Mouse (Mus musculus): ENCODE data around the gene Pcp4l1.
A peak's percentile ranks its signal among the peaks of the same experiment; 100 is the strongest.

Pcp4l1 gene

GRCm38 (mm10) chr1:171221281-171222193 is 25.5 kb upstream of the Pcp4l1 start:
- DNase-seq: peak; percentile 45

GRCm38 (mm10) chr1:171220871-171221270 is 24.8 kb upstream of the Pcp4l1 start:
- peak; percentile 93 for DNase-seq

GRCm38 (mm10) chr1:171216241-171216955 is 20.3 kb upstream of the Pcp4l1 start:
- DNase-seq: no peak

- DNase-seq: no peak
Measured at GRCm38 (mm10) chr1:171213801-171214496, 17.9 kb upstream of the Pcp4l1 start, which contains the start of gene Nr1i3. TSS of gene Nr1i3 (plus strand) at chr1:171213970.

DNA sequence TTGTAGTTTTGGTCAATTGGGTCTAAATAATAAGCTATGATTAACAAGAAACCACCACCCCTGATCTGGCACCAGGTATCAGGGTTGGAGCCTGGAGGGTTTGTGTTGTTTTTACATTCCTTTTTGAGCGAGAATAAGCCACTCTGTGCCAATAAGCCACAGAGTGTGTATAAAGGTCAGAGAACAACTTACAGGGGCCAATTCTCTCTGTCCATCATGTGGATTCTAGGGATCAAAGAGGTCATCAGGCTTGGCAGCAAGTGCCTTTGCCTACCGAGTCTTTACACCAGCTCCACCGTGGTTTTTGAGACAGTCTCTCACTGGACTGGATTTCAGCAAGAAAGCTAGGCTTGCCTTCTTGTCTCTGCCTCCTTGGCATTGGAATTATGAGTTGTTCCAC is 16.8 kb upstream of the Pcp4l1 start:
- DNase-seq: no peak

DNA sequence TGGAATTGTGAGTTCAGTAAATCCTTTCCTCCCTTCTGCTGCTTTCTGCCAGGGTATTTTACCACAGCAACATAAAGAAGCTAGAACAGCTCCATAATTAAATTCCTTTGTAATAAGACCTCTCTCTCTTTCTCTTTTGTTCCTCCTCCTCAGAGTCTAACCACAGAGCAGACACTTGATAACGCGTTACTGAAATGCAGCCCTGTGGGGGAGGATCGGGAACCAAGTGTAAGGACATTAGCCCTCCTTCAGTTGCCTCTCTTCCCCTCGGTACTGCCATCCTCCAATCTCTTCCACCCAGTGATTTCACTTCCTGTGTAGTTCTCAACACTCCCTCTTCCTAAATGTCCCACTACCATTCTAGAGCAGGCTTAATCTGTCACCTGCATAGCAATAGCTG is 13.3 kb upstream of the Pcp4l1 start:
- no peak for DNase-seq

GRCm38 (mm10) chr1:171205704-171206493 is 9.8 kb upstream of the Pcp4l1 start:
- no peak for DNase-seq

DNA sequence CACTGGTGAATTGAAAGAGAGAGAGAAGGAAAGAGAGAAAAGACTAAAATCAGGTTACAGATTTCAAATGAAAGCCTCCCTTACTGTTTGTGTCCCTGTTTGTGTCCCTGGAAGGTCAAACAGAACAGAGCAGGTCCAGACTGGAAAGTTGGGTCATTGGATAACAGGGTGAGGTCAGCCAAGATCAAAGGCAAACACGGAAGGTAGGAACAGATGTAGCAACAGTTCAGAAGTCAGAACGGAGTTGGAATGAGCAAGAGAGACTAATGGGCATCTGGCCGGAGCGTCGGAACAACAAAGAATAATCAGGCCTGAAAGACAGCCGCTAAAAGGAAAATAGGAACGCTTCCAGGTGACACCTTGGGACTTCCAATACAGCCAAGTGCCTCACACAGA is 8.2 kb upstream of the Pcp4l1 start:
- no peak for DNase-seq

- DNase-seq: no peak
Measured at GRCm38 (mm10) chr1:171203471-171204248, 7.6 kb upstream of the Pcp4l1 start.

- DNase-seq: no peak
Measured at GRCm38 (mm10) chr1:171200769-171201168, 4.7 kb upstream of the Pcp4l1 start.

- DNase-seq: no peak
Measured at GRCm38 (mm10) chr1:171199532-171199931, 3.5 kb upstream of the Pcp4l1 start.

DNA sequence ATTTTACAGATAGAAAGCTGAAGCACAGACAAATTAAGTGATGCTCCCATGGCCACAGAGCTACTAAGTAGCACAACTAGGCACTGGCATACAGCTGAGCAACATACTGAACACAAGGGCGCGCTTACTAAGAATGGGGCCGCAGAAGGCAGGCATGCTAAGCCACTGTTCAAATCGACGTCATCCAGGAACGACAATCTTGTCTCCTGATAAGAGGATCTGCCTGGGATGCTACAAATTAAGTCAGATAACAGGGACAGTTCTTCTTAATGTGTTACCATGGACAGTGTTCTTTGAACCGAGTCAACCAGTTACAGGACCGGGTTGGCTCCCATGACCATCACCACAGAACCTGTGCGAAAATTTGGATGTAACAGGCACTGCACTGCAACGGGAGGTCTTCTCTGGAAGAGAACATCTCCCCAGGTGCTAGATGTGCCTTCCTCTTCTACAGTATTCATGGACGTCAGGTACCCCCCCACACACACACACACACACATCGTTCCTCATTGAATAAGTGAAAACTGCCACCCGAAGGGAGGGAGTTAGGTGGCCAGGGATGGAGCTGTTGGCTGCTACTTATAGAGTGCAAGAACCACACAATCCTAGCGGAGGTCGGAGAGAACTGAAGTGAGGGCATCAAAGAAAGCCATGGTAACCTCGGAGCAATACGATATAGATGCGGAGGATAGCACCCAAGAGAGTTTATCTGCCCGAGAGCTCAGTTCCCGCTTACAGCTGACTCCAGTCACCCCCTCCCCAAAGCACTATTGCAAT is 834 bp downstream of the Pcp4l1 start:
- DNase-seq: no peak

GRCm38 (mm10) chr1:171193911-171194830 is 1.9 kb downstream of the Pcp4l1 start:
- no peak for DNase-seq

GRCm38 (mm10) chr1:171193093-171193840 is 2.8 kb downstream of the Pcp4l1 start:
- DNase-seq: peak; percentile 25

DNA sequence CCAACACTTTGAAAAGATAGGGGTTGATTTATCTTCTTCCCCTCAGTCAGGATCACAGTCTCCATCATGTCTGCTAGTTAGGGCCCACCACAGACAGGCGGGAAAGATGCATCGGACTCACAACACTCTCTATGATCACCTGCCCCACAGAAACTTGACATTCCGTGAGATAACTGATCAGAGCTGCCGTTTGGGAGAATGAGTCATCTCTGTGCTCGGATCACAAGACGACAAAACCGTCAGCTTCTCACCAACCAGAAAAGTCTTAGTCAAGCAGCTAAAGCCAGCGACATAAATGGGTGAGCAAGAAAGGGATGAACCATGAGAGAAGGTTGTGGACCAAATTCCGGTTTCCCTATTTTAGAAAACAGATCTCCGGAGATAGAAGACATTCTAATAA is 3.8 kb downstream of the Pcp4l1 start:
- DNase-seq: no peak

GRCm38 (mm10) chr1:171190832-171191231 is 5.2 kb downstream of the Pcp4l1 start:
- DNase-seq: no peak

DNA sequence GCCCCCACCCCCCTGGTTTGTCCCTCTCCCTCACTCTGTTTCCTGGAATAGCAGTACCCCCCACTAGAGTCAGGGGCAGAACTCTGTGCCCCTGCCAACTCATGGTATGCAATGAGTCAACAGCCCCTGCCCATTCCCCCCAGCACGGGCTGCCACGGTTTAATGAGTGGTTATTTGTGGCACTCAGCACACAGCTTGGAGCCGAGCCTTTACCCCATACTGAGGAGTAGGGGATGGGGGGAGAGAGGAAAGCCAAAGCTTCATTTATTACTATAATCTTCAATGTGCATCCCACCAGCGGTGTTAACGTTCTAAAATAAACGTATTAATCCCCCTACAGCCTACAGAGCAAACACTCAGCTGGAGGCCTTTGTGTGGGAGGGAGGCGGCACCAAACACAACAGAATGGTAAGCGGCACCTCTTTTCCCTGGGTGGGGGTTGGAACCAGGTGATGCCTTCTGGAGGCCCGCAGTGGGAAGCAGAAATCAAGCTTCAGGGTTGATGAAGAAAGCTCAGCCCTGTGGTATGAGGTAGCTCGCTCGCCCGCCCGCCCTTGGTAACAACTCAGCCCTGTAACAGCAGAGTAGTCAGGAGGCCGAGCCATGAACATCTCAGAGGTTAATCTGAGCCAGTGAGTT is 6.5 kb downstream of the Pcp4l1 start:
- DNase-seq: no peak

DNA sequence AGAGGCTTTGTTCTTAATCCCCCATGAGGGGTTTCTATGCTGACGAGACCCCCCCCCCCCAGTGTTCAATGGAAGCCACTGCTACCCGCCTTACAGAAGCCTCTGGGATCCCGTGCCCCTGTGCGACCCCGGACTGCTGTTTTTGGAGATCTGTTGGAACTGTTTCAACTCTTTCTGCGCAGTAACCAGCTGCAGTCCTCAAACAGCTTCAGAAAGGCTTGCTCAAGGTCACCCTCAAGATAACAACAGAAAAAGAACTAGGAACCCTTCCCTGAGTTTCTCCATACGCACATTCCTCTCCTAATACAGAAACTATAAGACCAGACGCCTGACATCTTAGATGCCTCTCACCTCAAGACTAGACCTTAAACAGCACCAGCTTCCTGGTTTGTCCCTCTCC is 7.0 kb downstream of the Pcp4l1 start:
- peak; percentile 59 for DNase-seq
